Mouse (Mus musculus) kidney, postnatal 4 days (tissue): ENCODE measurements around the gene Wnt10b.
A peak's percentile ranks its signal among the peaks of the same experiment; 100 is the strongest.

Experiments
- DNase-seq, 2 experiments: peaks; one replicate each; pipeline ENCODE4 v3.0.0; 2021; ENCODE audit warnings: mixed read lengths in 2 of 2

The Wnt10b gene

DNA sequence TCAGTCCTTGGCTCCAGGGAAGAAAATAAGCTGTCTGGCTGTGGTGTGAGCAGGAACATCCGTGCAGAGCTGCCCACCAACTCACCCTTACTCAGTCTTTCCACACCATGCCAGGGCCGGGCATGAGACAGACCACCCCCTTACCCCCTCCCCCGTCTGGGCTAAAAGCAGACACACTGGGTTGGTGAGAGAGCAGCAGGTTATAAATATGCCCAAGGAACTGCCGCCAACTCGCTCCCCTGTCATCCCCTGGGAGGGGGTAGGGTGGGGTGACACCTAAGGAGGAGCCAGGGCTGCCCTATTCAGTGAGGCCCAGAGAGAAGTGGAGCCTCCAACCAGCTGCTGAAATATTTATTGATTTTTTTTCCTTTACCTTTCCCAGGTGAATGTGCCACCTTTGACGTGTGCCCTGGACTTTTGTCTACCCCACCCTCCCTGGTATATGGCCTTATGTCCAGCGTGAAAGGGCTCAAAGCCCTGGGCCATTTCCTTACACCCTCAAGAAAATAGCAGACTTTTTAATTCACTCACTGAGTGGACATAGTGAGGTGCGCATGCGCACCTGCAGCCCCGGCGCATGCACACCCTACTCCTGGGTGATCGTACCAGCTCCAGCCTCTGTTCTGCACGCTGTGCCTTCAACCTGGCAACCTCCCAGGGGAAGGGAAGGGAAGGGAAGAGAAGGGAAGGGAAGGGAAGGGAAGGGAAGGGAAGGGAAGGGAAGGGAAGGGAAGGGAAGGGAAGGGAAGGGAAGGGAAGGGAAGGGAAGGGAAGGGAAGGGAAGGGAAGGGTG, 19.0 kb upstream of the Wnt10b start:
- DNase-seq = peak in 1 of 2 experiments; percentile 43

DNA sequence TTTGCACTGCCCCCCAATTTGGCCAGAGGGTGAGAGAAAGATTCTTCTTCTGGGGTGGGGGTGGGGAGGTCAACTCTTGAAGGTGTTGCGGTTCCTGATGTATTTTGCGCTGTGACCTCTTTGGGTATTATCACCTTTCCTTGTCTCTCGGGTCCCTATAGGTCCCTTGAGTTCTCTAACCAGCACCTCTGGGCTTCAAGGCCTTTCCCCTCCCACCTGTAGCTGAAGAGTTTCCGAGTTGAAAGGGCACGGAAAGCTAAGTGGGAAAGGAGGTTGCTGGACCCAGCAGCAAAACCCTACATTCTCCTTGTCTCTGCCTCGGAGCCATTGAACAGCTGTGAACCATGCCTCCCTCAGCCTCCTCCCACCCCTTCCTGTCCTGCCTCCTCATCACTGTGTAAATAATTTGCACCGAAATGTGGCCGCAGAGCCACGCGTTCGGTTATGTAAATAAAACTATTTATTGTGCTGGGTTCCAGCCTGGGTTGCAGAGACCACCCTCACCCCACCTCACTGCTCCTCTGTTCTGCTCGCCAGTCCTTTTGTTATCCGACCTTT, 15.3 kb upstream of the Wnt10b start:
- peak; percentile 41 to 55 for DNase-seq

- no peak for DNase-seq
Measured at GRCm38 (mm10) chr15:98792233-98793020, 14.5 kb upstream of the Wnt10b start.

DNA sequence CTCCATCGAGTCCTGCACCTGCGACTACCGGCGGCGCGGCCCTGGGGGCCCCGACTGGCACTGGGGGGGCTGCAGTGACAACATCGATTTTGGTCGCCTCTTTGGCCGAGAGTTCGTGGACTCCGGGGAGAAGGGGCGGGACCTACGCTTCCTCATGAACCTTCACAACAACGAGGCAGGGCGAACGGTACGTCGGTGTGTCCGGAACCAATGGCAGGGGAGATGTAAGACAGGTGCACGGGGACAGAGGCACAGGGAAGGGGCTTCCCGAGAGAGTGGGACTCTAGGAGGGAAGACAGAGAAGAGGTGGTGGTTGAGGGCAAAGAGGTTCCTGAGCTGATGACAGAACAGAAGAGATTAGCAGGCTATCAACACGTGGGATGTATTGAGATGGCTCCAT, 13.8 kb upstream of the Wnt10b start:
- no peak for DNase-seq

- DNase-seq = no peak
Measured at GRCm38 (mm10) chr15:98791221-98791620, 13.3 kb upstream of the Wnt10b start.

GRCm38 (mm10) chr15:98790761-98791160, 12.8 kb upstream of the Wnt10b start:
- DNase-seq = no peak

GRCm38 (mm10) chr15:98789661-98790535, 11.9 kb upstream of the Wnt10b start, which contains the start of gene Wnt1:
TSS of gene Wnt1 (plus strand) at chr15:98789857.
- DNase-seq = peak; percentile 82 to 87

- DNase-seq = no peak
Measured at GRCm38 (mm10) chr15:98788972-98789660, 11.2 kb upstream of the Wnt10b start.

DNA sequence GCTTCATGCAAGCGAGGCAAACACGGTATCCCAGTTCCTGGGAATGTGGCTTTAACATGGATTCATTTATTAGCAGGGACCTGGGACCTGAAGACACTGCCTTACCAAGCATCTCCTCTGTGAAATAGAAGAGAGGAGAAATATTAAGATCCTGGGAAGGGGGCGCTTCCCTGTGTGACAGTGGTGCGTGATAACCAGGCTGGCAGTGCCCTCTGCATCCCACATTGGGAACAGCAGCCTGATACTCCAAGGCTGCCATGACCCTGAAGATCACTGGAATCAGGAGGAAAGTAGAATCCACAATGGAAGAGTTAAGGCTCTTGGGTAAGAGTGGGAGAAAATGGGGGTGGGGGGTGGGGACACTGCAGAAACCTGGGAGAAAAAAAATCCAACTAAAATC, 10.0 kb upstream of the Wnt10b start:
- peak; percentile 54 to 67 for DNase-seq

DNA sequence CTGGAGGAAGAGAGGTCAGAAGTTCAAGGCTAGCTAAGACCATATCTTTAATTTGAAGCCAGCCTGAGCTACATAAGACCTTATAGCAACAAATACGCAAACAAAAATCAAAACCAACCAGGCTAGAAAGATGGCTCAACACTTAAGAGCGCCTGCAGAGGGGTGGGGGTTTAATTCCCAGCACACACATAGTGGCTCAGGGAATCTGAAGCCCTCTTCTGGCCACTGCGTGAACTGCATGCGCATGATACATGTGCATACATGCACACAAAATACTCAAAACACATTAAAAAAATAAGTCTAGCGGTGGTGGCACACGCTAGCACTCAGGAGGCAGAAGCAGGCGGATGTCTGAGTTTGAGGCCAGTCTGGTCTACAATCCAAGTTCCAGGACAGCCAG, 7.8 kb upstream of the Wnt10b start:
- peak; percentile 69 to 70 for DNase-seq

- no peak for DNase-seq
Measured at GRCm38 (mm10) chr15:98781166-98781565, 3.2 kb upstream of the Wnt10b start.

GRCm38 (mm10) chr15:98780573-98780972, 2.6 kb upstream of the Wnt10b start:
- peak; percentile 46 to 53 for DNase-seq

DNA sequence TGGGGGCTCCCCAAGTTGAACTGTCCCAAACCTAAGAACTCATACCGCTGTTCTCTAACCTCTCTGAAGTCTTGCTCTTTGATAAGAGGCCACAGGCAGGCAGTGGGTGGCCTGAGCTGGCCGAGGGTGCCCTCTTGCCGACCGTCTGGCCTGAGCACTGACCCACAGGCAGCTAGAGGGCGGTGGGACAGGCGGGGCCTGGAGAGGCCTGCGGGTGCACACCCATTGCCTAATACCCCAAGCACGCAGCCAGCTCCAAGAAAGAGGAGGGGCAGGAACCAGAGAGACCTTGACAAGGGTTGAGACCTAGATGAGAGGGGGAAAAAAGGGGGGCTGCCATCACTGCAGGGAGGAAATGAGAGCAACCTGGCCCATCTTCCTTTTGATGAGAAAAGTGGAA, 2.1 kb upstream of the Wnt10b start:
- peak in 1 of 2 experiments; percentile 16 for DNase-seq

DNA sequence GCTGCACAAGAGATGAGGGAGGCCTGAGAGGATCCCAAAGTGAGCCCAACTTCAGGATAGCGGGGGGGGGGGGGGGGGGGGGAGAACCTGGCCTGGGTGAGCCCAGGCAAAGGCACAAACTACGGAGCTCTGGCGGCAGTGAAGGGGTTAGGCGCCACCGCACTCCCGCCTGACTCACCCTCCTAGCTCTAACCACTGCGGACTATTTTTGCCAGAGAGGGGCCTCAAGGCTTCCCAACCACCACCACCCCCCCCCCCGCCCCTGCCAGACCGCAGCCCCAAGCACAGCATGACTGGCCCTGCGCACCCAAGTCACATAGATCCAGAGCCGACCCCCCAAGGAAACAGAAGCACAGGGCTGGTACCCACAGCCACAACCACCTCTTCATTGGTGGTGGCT, 856 bp upstream of the Wnt10b start:
- no peak for DNase-seq

- no peak for DNase-seq
Measured at GRCm38 (mm10) chr15:98778191-98778770, 331 bp upstream of the Wnt10b start.

DNA sequence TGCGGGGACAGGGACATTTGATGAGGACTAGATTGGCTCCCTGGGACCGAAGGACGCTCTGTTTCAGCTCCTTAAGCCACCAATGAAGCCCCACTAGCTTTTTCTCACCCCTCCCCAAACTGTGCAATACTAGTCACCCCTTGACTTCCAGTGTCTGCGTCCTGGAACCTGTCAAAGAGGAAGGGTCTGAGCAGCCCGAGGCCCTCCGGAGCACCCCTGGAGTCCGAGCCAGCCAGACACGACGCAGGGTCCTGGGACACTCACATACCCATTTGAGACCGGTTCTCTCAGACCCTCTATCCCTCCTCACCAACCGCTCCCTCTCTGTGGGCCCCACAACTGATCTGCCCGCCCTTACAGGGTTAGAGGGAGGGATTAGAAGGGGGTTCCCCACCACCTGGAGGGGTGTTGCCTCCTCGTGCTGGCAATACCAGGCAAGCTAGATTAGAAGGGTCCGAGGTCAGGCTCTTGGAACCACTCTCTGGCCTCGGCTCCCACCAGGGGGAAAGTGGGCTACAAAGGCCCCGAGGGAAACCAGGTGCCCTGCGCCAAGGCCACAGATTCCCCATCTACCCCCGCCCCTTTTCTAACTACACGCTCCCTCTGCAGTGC, 839 bp downstream of the Wnt10b start:
- DNase-seq = no peak

DNA sequence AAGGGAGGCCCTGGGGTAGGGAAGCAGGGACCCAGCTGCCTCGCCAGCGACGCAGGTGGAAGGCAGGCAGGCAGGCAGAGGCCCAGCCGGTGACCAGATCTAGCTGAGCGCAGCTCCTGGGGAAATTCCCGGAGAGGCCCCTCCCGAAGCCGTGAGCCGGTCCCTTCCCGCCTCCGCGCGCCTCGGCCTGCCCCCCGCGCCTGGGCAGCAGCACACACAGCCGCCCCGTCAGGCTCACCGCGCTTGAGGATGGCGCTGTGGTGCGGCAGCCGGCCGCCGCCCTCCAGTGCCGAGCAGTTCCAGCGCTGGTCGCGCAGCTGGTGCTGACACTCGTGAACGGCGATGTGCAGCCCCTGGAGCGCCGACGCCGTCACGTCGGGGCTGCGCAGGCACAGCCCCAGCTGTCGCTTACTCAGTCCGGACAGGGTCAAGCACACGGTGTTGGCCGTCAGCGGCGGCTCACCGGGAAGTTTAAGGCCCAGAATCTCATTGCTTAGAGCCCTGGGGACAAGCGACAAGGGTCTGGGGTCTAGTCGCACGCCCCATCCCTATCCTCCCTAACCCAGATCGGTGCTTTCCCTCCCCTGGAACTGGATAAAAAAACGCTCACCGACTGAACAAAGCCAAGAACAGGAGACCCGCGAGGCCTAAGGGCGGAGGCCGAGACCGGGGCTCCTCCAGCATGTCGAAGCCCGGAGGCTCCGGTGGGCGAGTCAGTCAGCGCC, 1.5 kb downstream of the Wnt10b start:
- DNase-seq = peak; percentile 53 to 71

GRCm38 (mm10) chr15:98775533-98775932, 2.4 kb downstream of the Wnt10b start:
- no peak for DNase-seq

GRCm38 (mm10) chr15:98774096-98774495, 3.9 kb downstream of the Wnt10b start:
- DNase-seq = no peak

- peak in 1 of 2 experiments; percentile 46 for DNase-seq
Measured at GRCm38 (mm10) chr15:98772511-98773211, 5.3 kb downstream of the Wnt10b start.
